Mouse (Mus musculus) hindbrain, embryonic 13.5 days (tissue): ENCODE measurements around the gene Prnp. TPM values are rescaled to one million over a fixed set of nuclear protein-coding genes. Genes with fewer than 3 reads are reported as not detected.

ENCODE experiments used
- ATAC-seq: fragments of 200-750 bp; cut with Nextera tagmentation; 2 replicates; pipeline ENCODE4 v1.8.0; 2017; ENCODE audit warnings: moderate TSS enrichment; ENCODE audit not compliant: low FRiP score
- H3K27ac ChIP-seq: fragments of 300-500 bp; sonication (generic); 2 replicates; pipeline ENCODE4 v1.5.1; 2015; ENCODE audit warnings: inconsistent platforms, mild to moderate bottlenecking, moderate library complexity
- H3K27me3 ChIP-seq: fragments of 300-500 bp; sonication (generic); 2 replicates; pipeline ENCODE4 v1.6.1; 2015; ENCODE audit warnings: mild to moderate bottlenecking, inconsistent platforms
- H3K36me3 ChIP-seq: fragments of 300-500 bp; sonication (generic); 2 replicates; pipeline ENCODE4 v1.6.1; 2015; ENCODE audit warnings: mild to moderate bottlenecking, inconsistent platforms
- H3K4me1 ChIP-seq: fragments of 300-500 bp; sonication (generic); replicated peaks from 2 replicates; pipeline ENCODE4 v1.6.1; 2015; ENCODE audit warnings: inconsistent platforms
- H3K4me2 ChIP-seq: fragments of 300-500 bp; sonication (generic); 2 replicates; pipeline ENCODE4 v1.6.1; 2015; ENCODE audit warnings: inconsistent platforms, mild to moderate bottlenecking, moderate library complexity
- H3K4me3 ChIP-seq: fragments of 300-500 bp; sonication (generic); 2 replicates; pipeline ENCODE4 v1.5.1; 2015; ENCODE audit warnings: mild to moderate bottlenecking, inconsistent platforms
- H3K9ac ChIP-seq: fragments of 300-500 bp; sonication (generic); 2 replicates; pipeline ENCODE4 v1.6.1; 2015; ENCODE audit warnings: mild to moderate bottlenecking, inconsistent platforms
- H3K9me3 ChIP-seq: fragments of 300-500 bp; sonication (generic); 2 replicates; pipeline ENCODE4 v1.6.1; 2016; ENCODE audit warnings: inconsistent platforms
- WGBS: fragments of 180-500 bp; shearing (Covaris S2); methylation state at CpG from one replicate; pipeline ENCODE4 v1.1.7; 2015; 5-methylcytosine and 5-hydroxymethylcytosine counted together
- polyA plus RNA-seq: library from polyadenylated mRNA; unstranded; fragments of >200 nt; fragmentation: Nextera tagmentation; extraction: Ambion mirVana; gene quantifications from 2 replicates; pipeline ENCODE4 v1.2.1, GENCODE M21; 2015

The Prnp gene
- polyA plus RNA-seq, 1 experiment from 2014 or later: 113 TPM

DNA sequence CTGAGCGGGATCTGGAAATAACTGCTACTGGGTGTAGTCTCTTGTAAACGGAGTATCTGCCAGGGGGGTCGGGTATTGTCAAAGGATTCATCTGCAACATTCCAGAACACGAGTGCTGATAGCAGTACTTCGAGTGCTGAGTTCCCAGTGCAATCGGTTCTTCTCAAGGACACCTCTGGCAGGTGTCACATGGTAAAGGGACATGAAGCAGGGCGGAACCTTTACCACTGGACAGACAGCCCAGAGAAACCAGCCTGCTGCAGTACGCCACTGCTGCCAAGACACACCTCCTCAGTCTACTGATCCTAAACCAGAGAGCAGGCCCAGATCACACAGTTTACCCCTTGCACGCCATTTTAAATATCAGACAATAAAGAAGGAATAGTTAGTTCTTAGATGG, 45.1 kb downstream of the Prnp start:
- no peak overlapping the region for H3K27ac ChIP-seq
- H3K27me3 ChIP-seq: peaks cover 57% of the 10 kb centered on the region
- peaks cover 24% of the 10 kb centered on the region for H3K4me1 ChIP-seq
- no peaks in the 10 kb centered on the region for H3K36me3 ChIP-seq
- H3K9ac ChIP-seq: peak overlapping the region; percentile 53
- WGBS: 59% methylated on average over 9 of the region's 9 CpGs
- peak overlapping the region; percentile 62 for H3K4me2 ChIP-seq
- ATAC-seq: peak; percentile 38
- no peaks in the 10 kb centered on the region for H3K9me3 ChIP-seq
- peak overlapping the region; percentile 42 for H3K4me3 ChIP-seq

DNA sequence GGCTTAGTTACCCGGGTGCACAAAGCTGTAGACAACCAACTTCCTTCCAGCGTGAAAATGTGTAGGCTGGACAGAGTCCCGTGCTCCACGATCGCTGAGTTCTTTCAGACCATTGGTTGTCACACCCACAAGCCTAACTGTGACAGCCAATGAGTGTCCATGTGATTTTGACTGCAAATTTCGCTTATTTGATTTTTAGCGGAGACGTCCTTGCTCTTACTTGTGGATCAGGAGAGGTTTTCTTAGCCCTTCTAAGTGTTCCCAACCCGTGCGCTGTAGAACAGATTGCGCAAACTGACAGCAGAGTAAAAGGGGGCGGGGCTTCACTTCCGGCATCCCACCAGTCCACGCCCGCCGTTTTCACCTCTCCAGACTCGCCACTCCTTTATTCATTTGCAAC, 45.5 kb downstream of the Prnp start:
- H3K9ac ChIP-seq: peak overlapping the region; percentile 53

GRCm38 (mm10) chr2:131956336-131957256, 46.9 kb downstream of the Prnp start:
- no peak overlapping the region for H3K27ac ChIP-seq
- H3K4me2 ChIP-seq: no peak overlapping the region
- H3K27me3 ChIP-seq: peaks cover 47% of the 10 kb centered on the region
- no peak overlapping the region for H3K4me3 ChIP-seq
- H3K9me3 ChIP-seq: no peaks in the 10 kb centered on the region
- no peak for ATAC-seq
- H3K9ac ChIP-seq: no peak overlapping the region
- H3K36me3 ChIP-seq: no peaks in the 10 kb centered on the region
- peaks cover 19% of the 10 kb centered on the region for H3K4me1 ChIP-seq
- 86% methylated on average over 7 of the region's 7 CpGs for WGBS

More for the DNA sequence above, 45.5 kb downstream of the Prnp start:
- Histone ChIP-seq H3K27me3 (peaks cover 55% of the 10 kb centered on the region), H3K9me3 (no peaks in the 10 kb centered on the region), H3K4me3 (peak overlapping the region; percentile 42), H3K4me2 (peak overlapping the region; percentile 62), H3K36me3 (no peaks in the 10 kb centered on the region), H3K4me1 (peaks cover 24% of the 10 kb centered on the region), H3K27ac (no peak overlapping the region)
- 3% methylated on average over 17 of the region's 17 CpGs for WGBS
- peak; percentile 77 for ATAC-seq

DNA sequence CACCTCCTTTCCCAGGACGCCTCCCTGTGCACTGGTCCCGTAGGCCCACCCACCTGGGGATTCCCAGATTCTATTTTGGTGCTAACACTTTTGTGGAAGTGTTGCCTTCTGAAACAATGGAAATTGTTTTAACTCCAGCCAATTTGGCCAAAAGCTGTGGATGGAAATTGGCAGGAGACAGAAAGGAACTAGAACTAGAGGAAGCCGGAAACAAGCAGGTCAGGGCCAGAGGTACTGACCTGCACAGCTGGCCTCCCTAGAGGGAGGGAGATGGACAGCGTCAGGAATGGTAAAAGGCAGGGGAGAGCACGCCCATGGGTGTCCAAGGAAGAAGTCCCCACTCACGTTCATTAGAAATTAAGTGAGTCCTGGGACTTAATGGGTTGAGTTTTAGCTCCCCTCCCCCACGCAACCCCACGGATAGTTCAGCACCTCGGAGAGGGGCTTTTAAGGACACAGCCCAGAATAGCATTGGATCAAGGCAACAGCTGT, 48.0 kb downstream of the Prnp start:
- Histone ChIP-seq H3K9ac (no peak overlapping the region), H3K27me3 (peaks cover 35% of the 10 kb centered on the region), H3K36me3 (no peaks in the 10 kb centered on the region), H3K27ac (no peak overlapping the region), H3K4me3 (no peak overlapping the region), H3K4me1 (peaks cover 16% of the 10 kb centered on the region), H3K9me3 (no peaks in the 10 kb centered on the region), H3K4me2 (no peak overlapping the region)
- no peak for ATAC-seq
- WGBS: 62% methylated on average over 9 of the region's 9 CpGs

DNA sequence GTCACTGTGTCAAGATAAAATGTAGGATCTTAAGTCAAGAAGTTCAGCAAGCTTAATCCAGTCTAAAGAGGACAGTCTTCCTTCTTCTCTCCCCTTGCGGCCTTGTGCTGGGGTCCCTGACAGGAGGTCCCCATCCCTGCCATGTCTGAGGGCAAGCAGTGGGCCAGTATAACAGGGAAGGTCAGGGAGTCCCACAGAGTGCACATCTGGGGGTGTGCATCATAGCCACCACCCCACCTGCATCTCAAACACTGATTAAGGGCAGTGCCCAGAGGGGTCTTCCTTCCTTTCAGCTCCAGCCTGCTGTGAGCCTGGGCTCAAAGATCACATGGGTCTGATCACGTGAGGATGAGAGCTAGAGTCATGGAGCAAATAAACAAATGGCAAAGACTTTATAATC, 51.9 kb downstream of the Prnp start:
- WGBS: 90% methylated on average over 2 of the region's 2 CpGs
- no peak for ATAC-seq
- no peak overlapping the region for H3K4me3 ChIP-seq
- no peak overlapping the region for H3K4me2 ChIP-seq
- no peaks in the 10 kb centered on the region for H3K4me1 ChIP-seq
- H3K27ac ChIP-seq: no peak overlapping the region
- H3K9me3 ChIP-seq: no peaks in the 10 kb centered on the region
- peaks cover 5% of the 10 kb centered on the region; the same call in 1 of the 2 replicates for H3K27me3 ChIP-seq
- H3K36me3 ChIP-seq: no peaks in the 10 kb centered on the region
- H3K9ac ChIP-seq: no peak overlapping the region

- Histone ChIP-seq H3K36me3 (no peaks in the 10 kb centered on the region), H3K4me1 (no peaks in the 10 kb centered on the region), H3K4me3 (no peak overlapping the region), H3K27ac (no peak overlapping the region), H3K27me3 (no peaks in the 10 kb centered on the region), H3K9me3 (no peaks in the 10 kb centered on the region), H3K9ac (no peak overlapping the region), H3K4me2 (no peak overlapping the region)
- WGBS: 94% methylated on average over 2 of the region's 2 CpGs
- no peak for ATAC-seq
These were observed 60.9 kb downstream of the Prnp start for GRCm38 (mm10) chr2:131970597-131970996.

DNA sequence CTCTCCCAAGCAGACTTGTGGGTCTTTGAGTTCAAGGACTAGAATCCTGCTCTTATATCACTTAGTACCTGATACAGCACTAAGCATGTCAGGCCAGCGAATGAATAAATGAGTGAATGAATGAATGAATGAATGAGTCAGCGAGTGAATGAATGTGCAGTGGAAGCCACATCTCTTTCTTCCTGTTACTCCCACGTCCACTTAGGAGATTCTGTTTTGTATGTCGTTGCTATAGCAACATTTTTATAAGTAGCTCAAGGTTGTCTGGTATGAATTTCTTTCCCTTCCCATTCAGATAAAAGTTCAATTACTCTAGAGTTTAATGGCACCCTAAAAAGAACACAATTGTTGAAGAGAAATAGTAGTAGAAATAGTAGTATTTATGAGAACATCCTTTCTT, 61.4 kb downstream of the Prnp start:
- ATAC-seq: no peak
- H3K4me2 ChIP-seq: no peak overlapping the region
- H3K27me3 ChIP-seq: no peaks in the 10 kb centered on the region
- H3K36me3 ChIP-seq: no peaks in the 10 kb centered on the region
- no peaks in the 10 kb centered on the region for H3K4me1 ChIP-seq
- H3K9ac ChIP-seq: no peak overlapping the region
- H3K9me3 ChIP-seq: no peaks in the 10 kb centered on the region
- H3K4me3 ChIP-seq: no peak overlapping the region
- 84% methylated on average over 4 of the region's 4 CpGs for WGBS
- no peak overlapping the region for H3K27ac ChIP-seq

DNA sequence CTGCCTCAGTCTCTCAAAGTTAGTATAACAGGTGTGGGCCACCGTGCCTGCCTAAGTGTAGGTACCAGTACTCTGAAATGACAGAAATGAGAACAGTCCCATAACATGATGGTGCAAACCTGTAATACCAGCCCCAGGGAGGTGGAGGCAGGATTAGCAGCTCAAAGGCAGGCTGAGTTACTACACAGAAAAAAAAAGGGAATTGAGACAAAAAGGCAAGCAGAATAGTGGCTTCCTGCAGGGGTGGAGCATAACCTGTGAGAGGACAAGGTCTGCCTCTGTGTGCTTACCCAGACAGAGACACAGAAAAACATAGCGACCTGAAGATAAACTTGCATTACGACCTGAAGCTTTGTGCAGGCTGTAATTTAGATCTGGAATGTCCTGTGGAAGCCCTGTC, 66.9 kb downstream of the Prnp start:
- no peak for ATAC-seq
- Histone ChIP-seq H3K9ac (no peak overlapping the region), H3K36me3 (no peaks in the 10 kb centered on the region), H3K4me2 (no peak overlapping the region), H3K9me3 (no peaks in the 10 kb centered on the region), H3K4me1 (no peaks in the 10 kb centered on the region), H3K27me3 (no peaks in the 10 kb centered on the region), H3K27ac (no peak overlapping the region), H3K4me3 (no peak overlapping the region)
- 85% methylated on average over 3 of the region's 3 CpGs for WGBS

DNA sequence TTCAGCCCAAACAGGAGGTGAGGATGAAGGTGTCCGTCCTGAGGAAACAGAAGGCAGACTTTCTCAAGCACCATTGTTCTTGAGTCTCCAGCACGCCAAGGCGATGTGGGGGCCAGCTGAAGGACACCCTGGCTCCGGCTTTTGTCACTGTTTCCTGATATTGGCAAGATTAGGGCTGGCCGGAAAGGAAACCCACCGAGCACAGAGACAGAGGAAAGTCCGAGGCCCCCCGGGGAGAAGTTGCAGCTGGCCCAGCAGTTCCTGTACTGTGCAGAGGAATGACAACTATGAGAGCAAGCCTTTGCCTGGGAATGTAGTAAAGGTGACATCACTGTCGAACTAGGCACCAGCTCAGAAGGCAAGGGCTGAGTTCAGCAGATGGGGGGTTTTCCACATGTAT, 71.1 kb downstream of the Prnp start:
- no peak overlapping the region for H3K27ac ChIP-seq
- WGBS: 59% methylated on average over 9 of the region's 9 CpGs
- no peaks in the 10 kb centered on the region for H3K9me3 ChIP-seq
- no peaks in the 10 kb centered on the region for H3K4me1 ChIP-seq
- ATAC-seq: no peak
- no peak overlapping the region for H3K9ac ChIP-seq
- H3K36me3 ChIP-seq: no peaks in the 10 kb centered on the region
- no peaks in the 10 kb centered on the region for H3K27me3 ChIP-seq
- H3K4me3 ChIP-seq: no peak overlapping the region
- H3K4me2 ChIP-seq: no peak overlapping the region

DNA sequence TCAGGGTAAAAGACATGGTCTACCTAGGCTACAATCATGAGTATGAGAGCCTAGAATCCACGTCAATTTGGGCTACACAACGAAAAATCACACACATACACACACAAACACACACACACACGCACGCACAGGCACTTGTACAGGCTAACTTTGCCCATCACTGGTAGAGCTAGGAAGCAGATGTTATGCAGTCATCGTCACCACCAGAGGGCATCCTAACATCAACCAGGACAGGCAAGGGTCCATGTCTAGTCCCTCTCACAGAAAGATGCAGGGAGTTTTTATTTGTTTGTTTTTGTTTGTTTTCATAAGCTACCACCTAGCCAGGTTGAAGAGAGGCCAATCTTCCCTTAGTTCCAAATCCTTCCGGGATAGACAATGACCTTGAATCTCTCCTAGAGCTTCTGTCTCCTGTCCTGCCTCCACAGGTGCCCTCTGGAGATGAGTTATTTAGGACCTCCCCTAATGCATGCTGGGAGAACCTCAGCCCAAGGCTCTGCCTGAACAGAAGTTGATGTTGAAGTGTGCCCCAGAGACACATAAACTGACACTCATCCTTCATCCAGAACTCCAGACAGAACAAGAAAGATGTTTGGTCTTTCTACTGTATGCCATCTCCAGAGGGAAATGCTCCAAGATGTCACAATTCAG, 72.9 kb downstream of the Prnp start:
- H3K9me3 ChIP-seq: no peaks in the 10 kb centered on the region
- no peaks in the 10 kb centered on the region for H3K4me1 ChIP-seq
- 26% methylated on average over 6 of the region's 6 CpGs for WGBS
- H3K27ac ChIP-seq: no peak overlapping the region
- peak; percentile 89; the same call in 1 of the 2 replicates for ATAC-seq
- no peak overlapping the region for H3K9ac ChIP-seq
- H3K4me2 ChIP-seq: no peak overlapping the region
- H3K36me3 ChIP-seq: no peaks in the 10 kb centered on the region
- no peaks in the 10 kb centered on the region for H3K27me3 ChIP-seq
- H3K4me3 ChIP-seq: no peak overlapping the region

DNA sequence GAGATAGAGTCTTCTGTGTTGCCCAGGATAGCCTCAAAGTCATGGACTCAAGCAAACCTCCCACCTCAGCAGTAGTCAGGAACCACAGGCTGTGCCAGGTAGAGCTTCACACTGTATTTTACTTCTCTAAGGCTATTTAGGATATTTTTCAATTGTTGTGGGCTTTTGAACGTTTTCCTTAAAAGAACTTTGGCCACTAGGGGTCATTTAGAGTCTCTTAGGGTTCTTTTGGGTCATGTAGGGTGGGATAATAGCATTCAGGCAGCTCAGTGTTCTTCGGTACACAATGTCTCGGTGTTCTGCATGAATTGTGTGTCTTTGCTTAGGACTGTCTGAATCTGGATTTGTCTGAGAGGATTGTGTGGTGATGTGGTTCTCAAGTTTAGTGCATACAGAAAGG, 78.2 kb downstream of the Prnp start:
- Histone ChIP-seq H3K9me3 (no peaks in the 10 kb centered on the region), H3K27ac (no peak overlapping the region), H3K27me3 (no peaks in the 10 kb centered on the region), H3K4me3 (no peak overlapping the region), H3K4me1 (no peaks in the 10 kb centered on the region), H3K9ac (no peak overlapping the region), H3K36me3 (0 out of 2 replicates have a peak, but pooled peaks cover 3% of the 10 kb centered on the region), H3K4me2 (no peak overlapping the region)
- WGBS: 51% methylated on average over 3 of the region's 3 CpGs
- ATAC-seq: no peak
